Mouse (Mus musculus) CH12.LX (cell line): ENCODE results near the gene Cfap97d1. TPM values are rescaled to one million over a fixed set of nuclear protein-coding genes. Genes with fewer than 3 reads are reported as not detected.

Experiments used
- DNase-seq: peaks from one replicate; pipeline ENCODE4 v3.0.0-alpha.2; 2013; ENCODE audit errors: extremely low read depth
- H3K27ac ChIP-seq: 2 replicates; pipeline ENCODE4 v1.5.1; 2012; ENCODE audit warnings: low read depth, mild to moderate bottlenecking, control low read depth, moderate library complexity; ENCODE audit not compliant: insufficient read depth
- H3K27me3 ChIP-seq: replicated peaks from 2 replicates; pipeline ENCODE3; 2012; ENCODE audit warnings: inconsistent platforms
- H3K36me3 ChIP-seq, 2 experiments: replicated peaks in 1 of 2; 2 replicates each; pipeline versions ENCODE3 to v1.6.1; 2012; ENCODE audit warnings: inconsistent platforms in 1 of 2, low read length in 1 of 2, mild to moderate bottlenecking in 1 of 2, mixed read lengths in 1 of 2, moderate library complexity in 1 of 2; ENCODE audit not compliant: control insufficient read depth in 1 of 2, insufficient read depth in 1 of 2
- H3K4me1 ChIP-seq, 2 experiments: 2 replicates each; pipeline ENCODE4 v1.6.1; 2012; ENCODE audit warnings: inconsistent platforms in 1 of 2, moderate library complexity in 1 of 2; ENCODE audit not compliant: insufficient read depth in 2 of 2, control insufficient read depth in 1 of 2
- H3K4me2 ChIP-seq: 2 replicates; pipeline ENCODE4 v1.6.1; 2012; ENCODE audit warnings: low read depth, mild to moderate bottlenecking, control low read depth; ENCODE audit not compliant: poor library complexity, insufficient read depth, severe bottlenecking
- H3K4me3 ChIP-seq, 3 experiments: fragments of 150-350 bp in 1 of 3; sonication (generic) in 1 of 3; replicated peaks in 1 of 3; 2 replicates each; pipeline versions ENCODE3 to v1.5.1; 2011 to 2012; ENCODE audit warnings: low read depth in 2 of 3, low read length in 2 of 3, mild to moderate bottlenecking in 2 of 3, moderate library complexity in 2 of 3, control low read depth in 1 of 3, improper control_type of control experiment in 1 of 3, inconsistent platforms in 1 of 3, mixed read lengths in 1 of 3; ENCODE audit not compliant: poor library complexity in 1 of 3
- H3K79me2 ChIP-seq: replicated peaks from 2 replicates; pipeline ENCODE4 v1.6.1; 2012; ENCODE audit warnings: mild to moderate bottlenecking, moderate library complexity; ENCODE audit not compliant: control insufficient read depth, poor library complexity, insufficient read depth, severe bottlenecking; ENCODE audit errors: extremely low read depth
- H3K9ac ChIP-seq: 2 replicates; pipeline ENCODE4 v1.6.1; 2012; ENCODE audit warnings: low read depth, mild to moderate bottlenecking, control low read depth, moderate library complexity; ENCODE audit not compliant: insufficient read depth
- H3K9me3 ChIP-seq: replicated peaks from 2 replicates; pipeline ENCODE3; 2012; ENCODE audit warnings: low read length, inconsistent platforms, mixed read lengths
- BHLHE40 ChIP-seq: IDR thresholded peaks from 2 replicates; pipeline ENCODE4 v1.6.1; 2011; ENCODE audit warnings: mild to moderate bottlenecking, low read depth, low read length, improper control_type of control experiment
- CHD1 ChIP-seq: IDR thresholded peaks from 2 replicates; pipeline ENCODE4 v1.6.1; 2012; ENCODE audit warnings: low read depth, low read length, improper control_type of control experiment, inconsistent platforms
- CHD2 ChIP-seq: IDR thresholded peaks from 2 replicates; pipeline ENCODE4 v1.6.1; 2011; ENCODE audit warnings: low read length, improper control_type of control experiment
- CTCF ChIP-seq, 2 experiments: IDR thresholded peaks in 1 of 2; conservative IDR thresholded peaks in 1 of 2; 2 replicates each; pipeline ENCODE4 v1.5.1; 2011 to 2012; ENCODE audit warnings: low read depth in 2 of 2, low read length in 2 of 2, improper control_type of control experiment in 1 of 2, inconsistent platforms in 1 of 2, mild to moderate bottlenecking in 1 of 2, moderate library complexity in 1 of 2
- E2F4 ChIP-seq: IDR thresholded peaks from 2 replicates; pipeline ENCODE4 v1.6.1; 2011; ENCODE audit warnings: low read depth, low read length, improper control_type of control experiment; ENCODE audit not compliant: insufficient replicate concordance
- ELF1 ChIP-seq: IDR thresholded peaks from 2 replicates; pipeline ENCODE4 v1.6.1; 2014; ENCODE audit warnings: low read depth, mild to moderate bottlenecking, inconsistent platforms, low read length, improper control_type of control experiment
- EP300 ChIP-seq: IDR thresholded peaks from 2 replicates; pipeline ENCODE4 v1.6.1; 2011; ENCODE audit warnings: low read length, improper control_type of control experiment
- ETS1 ChIP-seq: conservative IDR thresholded peaks from 2 replicates; pipeline ENCODE4 v1.6.1; 2012; ENCODE audit warnings: low read depth, mild to moderate bottlenecking, inconsistent platforms, low read length, improper control_type of control experiment, moderate library complexity
- GABPA ChIP-seq: IDR thresholded peaks from 2 replicates; pipeline ENCODE4 v1.6.1; 2012; ENCODE audit warnings: low read depth, low read length, improper control_type of control experiment, inconsistent platforms; ENCODE audit not compliant: insufficient replicate concordance
- IRF4 ChIP-seq: IDR thresholded peaks from 2 replicates; pipeline ENCODE4 v1.6.1; 2014; ENCODE audit warnings: low read depth, mild to moderate bottlenecking, inconsistent platforms, low read length, improper control_type of control experiment
- JUN ChIP-seq: IDR thresholded peaks from 2 replicates; pipeline ENCODE4 v1.6.1; 2011; ENCODE audit warnings: low read depth, mild to moderate bottlenecking, low read length, improper control_type of control experiment, moderate library complexity; ENCODE audit not compliant: insufficient read depth
- JUND ChIP-seq: conservative IDR thresholded peaks from 2 replicates; pipeline ENCODE4 v1.6.1; 2011; ENCODE audit warnings: low read depth, low read length, improper control_type of control experiment
- KAT2A ChIP-seq: IDR thresholded peaks from 2 replicates; pipeline ENCODE4 v1.6.1; 2012; ENCODE audit warnings: low read length, improper control_type of control experiment, inconsistent platforms; ENCODE audit not compliant: insufficient replicate concordance
- MAFK ChIP-seq: IDR thresholded peaks from 2 replicates; pipeline ENCODE4 v1.6.1; 2011; ENCODE audit warnings: low read length, improper control_type of control experiment; ENCODE audit not compliant: insufficient replicate concordance
- MAX ChIP-seq: IDR thresholded peaks from 2 replicates; pipeline ENCODE4 v1.6.1; 2011; ENCODE audit warnings: low read length, improper control_type of control experiment
- MEF2A ChIP-seq: IDR thresholded peaks from 2 replicates; pipeline ENCODE4 v1.6.1; 2014; ENCODE audit warnings: low read depth, mild to moderate bottlenecking, inconsistent platforms, low read length, improper control_type of control experiment, borderline replicate concordance
- MXI1 ChIP-seq: IDR thresholded peaks from 2 replicates; pipeline ENCODE4 v1.6.1; 2011; ENCODE audit warnings: mild to moderate bottlenecking, low read depth, low read length, improper control_type of control experiment
- MYC ChIP-seq: IDR thresholded peaks from 2 replicates; pipeline ENCODE4 v1.6.1; 2011; ENCODE audit warnings: low read depth, mild to moderate bottlenecking, improper control_type of control experiment, low read length
- NELFE ChIP-seq: IDR thresholded peaks from 2 replicates; pipeline ENCODE4 v1.6.1; 2011; ENCODE audit warnings: low read depth, low read length, improper control_type of control experiment
- RCOR1 ChIP-seq: conservative IDR thresholded peaks from 2 replicates; pipeline ENCODE4 v1.6.1; 2012; ENCODE audit warnings: low read depth, mild to moderate bottlenecking, inconsistent platforms, low read length, improper control_type of control experiment
- SMC3 ChIP-seq: IDR thresholded peaks from 2 replicates; pipeline ENCODE4 v1.6.1; 2011; ENCODE audit warnings: low read depth, low read length, improper control_type of control experiment
- TBP ChIP-seq: conservative IDR thresholded peaks from 2 replicates; pipeline ENCODE4 v1.6.1; 2011; ENCODE audit warnings: low read depth, low read length, improper control_type of control experiment
- TCF12 ChIP-seq: IDR thresholded peaks from 2 replicates; pipeline ENCODE4 v1.6.1; 2014; ENCODE audit warnings: low read depth, mild to moderate bottlenecking, inconsistent platforms, low read length, improper control_type of control experiment
- UBTF ChIP-seq: IDR thresholded peaks from 2 replicates; pipeline ENCODE4 v1.6.1; 2012; ENCODE audit warnings: low read depth, mild to moderate bottlenecking, inconsistent platforms, low read length, improper control_type of control experiment, moderate library complexity
- USF2 ChIP-seq: conservative IDR thresholded peaks from 2 replicates; pipeline ENCODE4 v1.6.1; 2011; ENCODE audit warnings: low read depth, low read length, improper control_type of control experiment
- dilution Hi-C: fragments of 300-500 bp; cut with MboI; formaldehyde crosslinking; loops from 2 replicates; pipeline ENCODE4 v1.14.3; 2020; ENCODE audit warnings: low sequenced_read_pairs; ENCODE audit not compliant: extremely low pct_unique_long_range_greater_than_20kb, extremely low pct_ligation_motif_present
- in situ Hi-C: fragments of 300-500 bp; cut with MboI; formaldehyde crosslinking; loops from 3 replicates; pipeline ENCODE4 v1.14.3; 2019; ENCODE audit warnings: low sequenced_read_pairs, low pct_ligation_motif_present, low pct_unique_long_range_greater_than_20kb, mixed read lengths
- polyA plus RNA-seq: library from polyadenylated mRNA; unstranded; fragments of >175 nt; gene quantifications from 2 replicates; pipeline ENCODE4 v1.2.1, GENCODE M21; 2012; ENCODE audit warnings: low read depth; ENCODE audit not compliant: insufficient read length
- total RNA-seq, 2 experiments: library from RNA; depleted of rRNA; stranded (reverse); fragments of 300-350 nt in 1 of 2; fragments of >200 nt in 1 of 2; gene quantifications; 2 replicates each; pipeline ENCODE4 v1.2.3; 2012 to 2014

Cfap97d1 gene
- total and polyA plus RNA-seq, 3 experiments: not detected

DNA sequence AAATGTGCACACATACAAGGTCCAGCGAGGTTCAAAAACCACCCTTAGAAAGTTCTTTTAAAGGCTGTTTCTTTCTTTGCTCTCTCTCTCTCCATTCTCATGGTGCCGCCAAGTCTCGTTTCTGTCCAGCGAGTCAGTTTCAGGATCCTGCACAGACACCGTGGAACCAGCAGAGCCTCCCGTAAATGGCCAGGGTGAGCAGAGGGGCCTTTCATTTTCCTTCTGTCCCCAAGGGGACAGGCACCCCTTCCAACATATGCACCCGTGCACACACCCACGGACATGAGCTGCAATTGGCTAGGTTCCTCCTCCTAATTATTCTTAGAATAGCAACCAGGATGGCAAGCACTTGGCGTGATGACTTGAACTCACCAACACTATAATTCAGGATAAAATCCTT is 10.6 kb upstream of the Cfap97d1 start:
- dilution Hi-C loops (no loop called here), in situ Hi-C loops (loop anchor here (5.0 kb wide), 1 partner anchor 161 kb away; no protein-coding TSS in a partner anchor)
- H3K4me1 ChIP-seq: peaks cover 6 to 32% of the 10 kb centered on the region in 2 experiments; a peak in 3 of 4 replicates
- peaks cover 4% of the 10 kb centered on the region for H3K9me3 ChIP-seq
- TF ChIP-seq ELF1: no peak
- TF ChIP-seq UBTF: no peak
- TF ChIP-seq MAX: no peak
- no peak for TF ChIP-seq GABPA
- TF ChIP-seq CHD1: no peak
- TF ChIP-seq JUN: no peak
- no peak for TF ChIP-seq MYC
- no peak for TF ChIP-seq E2F4
- no peak for TF ChIP-seq MEF2A
- TF ChIP-seq KAT2A: no peak
- no peak for TF ChIP-seq BHLHE40
- TF ChIP-seq JUND: no peak
- no peak for TF ChIP-seq MXI1
- TF ChIP-seq IRF4: no peak
- no peak overlapping the region for H3K9ac ChIP-seq
- no peak overlapping the region for H3K4me3 ChIP-seq
- no peak overlapping the region for H3K27ac ChIP-seq
- H3K4me2 ChIP-seq: no peak overlapping the region
- H3K79me2 ChIP-seq: no peaks in the 10 kb centered on the region
- H3K27me3 ChIP-seq: peaks cover under 1% of the 10 kb centered on the region
- peaks cover 7 to 56% of the 10 kb centered on the region in 2 experiments for H3K36me3 ChIP-seq
- no peak for DNase-seq

DNA sequence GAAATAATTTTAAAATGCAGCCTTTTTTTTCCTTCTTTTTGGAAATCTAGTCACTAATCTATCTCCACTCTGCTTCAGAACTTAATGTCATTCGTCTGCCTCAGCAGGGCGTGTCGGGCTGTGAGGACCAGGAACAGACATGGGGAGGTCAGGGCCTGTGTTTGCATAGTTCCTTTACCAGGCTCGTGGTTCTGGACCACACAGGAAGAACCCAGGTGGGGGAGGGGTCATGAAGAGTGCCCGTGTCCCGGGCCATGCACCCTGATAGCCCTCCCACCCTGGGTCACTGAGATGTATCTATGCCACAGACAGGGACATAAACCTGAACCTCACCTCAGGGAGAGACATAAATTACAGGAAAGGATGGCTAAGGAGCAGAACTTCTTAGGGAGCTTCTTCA is 9.9 kb upstream of the Cfap97d1 start:
- Histone ChIP-seq H3K27me3 (no peaks in the 10 kb centered on the region), H3K9ac (no peak overlapping the region), H3K36me3 (peaks cover 7 to 63% of the 10 kb centered on the region in 2 experiments), H3K27ac (no peak overlapping the region), H3K4me3 (no peak overlapping the region), H3K4me2 (no peak overlapping the region), H3K4me1 (peaks cover 6 to 32% of the 10 kb centered on the region in 2 experiments; a peak in 3 of 4 replicates), H3K9me3 (peaks cover 4% of the 10 kb centered on the region), H3K79me2 (no peaks in the 10 kb centered on the region)
- in situ Hi-C loops: loop anchor here (5.0 kb wide), 1 partner anchor 162 kb away; no protein-coding TSS in a partner anchor
- dilution Hi-C loops: no loop called here
- no peak for DNase-seq
- TF ChIP-seq UBTF (no peak), IRF4 (no peak), USF2 (no peak), TCF12 (no peak), MAFK (no peak), KAT2A (no peak), TBP (no peak), MYC (no peak), NELFE (no peak), ETS1 (no peak), CHD1 (no peak), SMC3 (no peak), RCOR1 (no peak), E2F4 (no peak), EP300 (no peak), BHLHE40 (no peak), JUND (no peak), CHD2 (no peak), CTCF (conservative IDR thresholded peaks at IDR 0.05 in 1 of 2, IDR thresholded peaks at IDR 0.05 in 1 of 2; ENCODE audit: low read depth in 2 of 2, low read length in 2 of 2) (no peak)
